Mouse (Mus musculus) right cerebral cortex, postnatal 10 days (tissue): ENCODE data around the gene Kat6b.
"Not testable (repeated sequence)": the region's sequence is repeated elsewhere in the genome, so short reads cannot be mapped to it uniquely, and the experiment has no call there.

Source experiments
- DNase-seq, 2 experiments: peaks; one replicate each; pipeline ENCODE4 v3.0.0; 2021; ENCODE audit warnings: low spot score in 2 of 2

Gene Kat6b

DNA sequence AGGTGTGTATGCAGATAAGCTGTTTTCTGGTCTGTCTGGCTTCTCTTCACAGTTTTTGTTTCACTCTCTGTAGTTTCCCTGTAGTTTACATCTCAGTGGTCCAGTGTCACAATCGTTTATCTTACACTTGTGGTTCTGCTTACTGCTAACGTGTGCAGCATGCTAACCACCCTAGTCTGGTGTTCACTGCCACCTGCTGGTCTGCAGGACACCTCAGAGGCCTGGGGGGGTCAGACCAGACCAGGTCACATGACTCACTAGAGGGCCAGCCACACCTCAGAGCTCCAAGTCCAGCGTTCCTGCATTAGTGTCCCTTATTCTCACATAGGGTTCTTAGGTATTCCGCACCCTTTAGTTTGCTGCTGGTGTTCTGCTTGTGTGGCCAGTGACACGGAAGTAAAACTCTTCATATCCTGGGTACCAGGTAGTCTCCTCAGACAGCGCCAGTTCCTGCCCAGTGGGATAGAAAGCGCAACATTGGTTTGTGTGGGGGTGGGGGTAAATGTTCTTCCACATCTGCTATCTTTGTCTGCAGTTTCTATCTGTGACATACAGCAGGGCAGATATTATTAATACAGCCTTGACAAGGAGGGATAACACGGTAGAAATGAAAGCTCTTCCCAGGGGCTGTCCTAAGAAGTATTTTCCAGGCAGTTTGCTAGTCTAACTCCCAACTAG is 181.4 kb downstream of the Kat6b start:
- no peak for DNase-seq

- peak in 1 of 2 experiments; percentile 65 for DNase-seq
These were observed 188.0 kb downstream of the Kat6b start for GRCm38 (mm10) chr14:21669218-21669617.

- no peak for DNase-seq
These were observed 188.6 kb downstream of the Kat6b start for GRCm38 (mm10) chr14:21669633-21670421.

DNA sequence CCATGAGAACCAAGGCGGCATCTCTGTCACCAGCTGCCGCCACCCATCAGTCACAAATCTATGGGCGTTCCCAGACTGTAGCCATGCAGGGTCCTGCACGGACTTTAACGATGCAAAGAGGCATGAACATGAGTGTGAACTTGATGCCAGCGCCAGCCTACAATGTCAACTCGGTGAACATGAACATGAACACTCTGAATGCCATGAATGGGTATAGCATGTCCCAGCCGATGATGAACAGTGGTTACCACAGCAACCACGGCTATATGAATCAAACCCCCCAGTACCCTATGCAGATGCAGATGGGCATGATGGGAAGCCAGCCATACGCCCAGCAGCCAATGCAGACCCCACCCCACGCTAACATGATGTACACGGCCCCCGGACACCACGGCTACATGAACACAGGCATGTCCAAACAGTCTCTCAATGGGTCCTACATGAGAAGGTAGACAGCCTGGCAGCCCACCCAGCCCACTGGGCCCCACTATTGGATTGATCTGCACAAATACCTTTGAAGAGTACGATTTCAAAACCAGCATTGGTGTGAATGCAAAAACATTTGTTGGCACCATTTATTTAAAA is 189.3 kb downstream of the Kat6b start:
- DNase-seq: not testable (repeated sequence)

GRCm38 (mm10) chr14:21673100-21673499 is 191.9 kb downstream of the Kat6b start:
- no peak for DNase-seq

- no peak for DNase-seq
These were observed 193.2 kb downstream of the Kat6b start for GRCm38 (mm10) chr14:21674471-21674870.

GRCm38 (mm10) chr14:21676223-21676622 is 195.0 kb downstream of the Kat6b start:
- DNase-seq: no peak

- DNase-seq: peak in 1 of 2 experiments; percentile 62
These were observed 197.5 kb downstream of the Kat6b start for GRCm38 (mm10) chr14:21678509-21679285.

DNA sequence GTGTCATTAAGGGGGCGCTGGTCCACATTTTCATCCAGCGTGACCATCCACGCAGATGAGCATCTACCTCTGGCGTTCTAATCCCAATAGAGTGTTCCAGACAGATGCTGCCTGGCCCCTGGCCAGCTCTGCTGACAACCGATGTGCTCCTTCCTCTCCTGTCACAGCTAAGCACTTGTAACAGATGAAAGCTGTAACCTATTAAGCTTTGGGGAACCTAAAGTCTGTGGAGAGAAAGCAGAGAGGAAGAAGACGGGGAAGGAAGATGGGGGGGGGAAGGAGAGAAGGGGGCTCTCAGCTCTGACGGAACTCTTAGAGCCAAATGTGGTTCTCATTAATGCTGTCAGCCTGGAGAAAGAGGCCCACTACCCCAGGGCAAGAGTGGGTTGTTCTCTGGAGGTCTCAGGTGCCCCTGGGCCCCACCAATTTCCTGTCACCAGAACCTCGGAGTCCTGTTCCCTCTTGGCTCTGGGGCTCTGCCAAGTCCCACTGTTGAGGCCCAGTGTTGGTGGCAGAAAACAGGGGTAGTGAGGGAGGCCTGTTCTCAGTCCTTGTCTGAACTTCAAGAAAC is 198.5 kb downstream of the Kat6b start:
- peak in 1 of 2 experiments; percentile 61 for DNase-seq

GRCm38 (mm10) chr14:21682681-21683129 is 201.5 kb downstream of the Kat6b start:
- no peak for DNase-seq

DNA sequence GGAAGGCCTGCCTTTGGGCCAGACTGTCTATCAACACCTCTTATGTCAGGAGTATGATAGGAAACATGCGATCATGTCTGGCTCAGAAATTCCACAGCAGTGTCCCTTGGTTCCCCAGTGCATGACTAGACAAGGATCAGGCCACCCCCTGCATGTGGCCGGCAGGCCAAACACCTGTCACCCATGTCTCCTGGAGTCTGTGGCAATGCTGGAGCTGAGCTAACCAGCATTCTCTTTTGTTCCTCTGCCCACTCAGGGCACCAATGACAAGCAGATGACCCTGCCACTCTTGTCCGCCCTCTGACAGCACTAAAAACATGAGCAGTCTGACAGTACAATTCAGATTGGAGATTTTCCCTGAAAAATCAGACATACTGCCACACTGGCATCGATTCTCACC is 202.6 kb downstream of the Kat6b start:
- no peak for DNase-seq

DNA sequence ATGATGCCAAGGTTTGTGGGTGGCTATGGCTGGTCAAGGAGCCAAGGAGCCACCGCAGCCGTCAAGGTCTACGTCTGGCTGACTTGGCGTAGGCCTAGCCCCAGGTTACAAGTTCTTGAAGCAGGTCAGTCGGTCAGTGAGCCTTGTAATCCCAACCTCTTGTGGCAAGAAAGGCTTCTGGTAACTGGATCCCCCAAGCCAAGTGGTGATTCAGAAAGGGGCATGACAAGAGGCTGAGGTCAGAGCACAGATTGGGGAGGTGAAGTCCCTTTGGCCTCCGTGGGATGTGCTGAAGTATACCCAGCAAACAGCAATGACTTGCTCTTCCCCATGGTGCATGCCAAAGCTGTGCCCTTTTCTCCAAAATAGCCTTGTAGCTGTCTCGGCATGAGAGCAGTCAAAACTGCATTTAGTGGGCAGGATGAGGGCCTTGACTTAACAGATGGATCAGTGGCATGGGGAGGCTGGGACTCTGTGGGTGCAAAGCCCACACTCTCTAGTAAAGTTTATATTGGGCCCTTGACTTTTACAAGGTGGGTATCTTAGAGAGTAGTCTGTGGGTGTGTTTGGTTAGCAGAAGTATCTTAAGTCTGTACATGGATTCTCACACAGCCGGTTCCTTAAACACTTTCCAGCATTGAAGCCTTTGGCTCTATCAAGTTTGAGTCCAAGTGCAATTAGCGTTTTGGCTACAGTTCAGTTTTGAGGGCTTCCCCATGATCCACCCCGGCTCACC is 204.3 kb downstream of the Kat6b start:
- DNase-seq: no peak

GRCm38 (mm10) chr14:21686376-21687279 is 205.4 kb downstream of the Kat6b start:
- DNase-seq: no peak

- DNase-seq: no peak
These were observed 209.8 kb downstream of the Kat6b start for GRCm38 (mm10) chr14:21691070-21691469.

DNA sequence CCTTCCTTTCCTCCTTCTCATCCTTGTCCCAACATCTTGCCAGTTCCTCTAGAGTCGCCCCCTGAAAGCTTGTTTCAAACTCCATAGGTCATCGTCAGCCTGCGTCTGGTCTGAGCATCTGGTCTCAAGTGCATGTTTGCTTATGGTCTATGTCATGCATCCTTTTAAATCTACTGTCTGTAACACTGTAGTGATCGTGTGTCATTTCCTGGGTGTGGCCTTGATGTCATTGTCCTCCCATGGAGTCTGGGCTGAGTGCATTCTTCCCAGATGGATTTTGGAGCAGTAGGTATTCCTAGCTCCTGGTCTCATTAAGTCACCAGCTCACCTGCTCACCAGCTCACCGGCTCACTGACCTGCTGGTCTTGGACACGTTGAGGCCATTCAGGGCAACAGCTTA is 213.8 kb downstream of the Kat6b start:
- DNase-seq: no peak

DNA sequence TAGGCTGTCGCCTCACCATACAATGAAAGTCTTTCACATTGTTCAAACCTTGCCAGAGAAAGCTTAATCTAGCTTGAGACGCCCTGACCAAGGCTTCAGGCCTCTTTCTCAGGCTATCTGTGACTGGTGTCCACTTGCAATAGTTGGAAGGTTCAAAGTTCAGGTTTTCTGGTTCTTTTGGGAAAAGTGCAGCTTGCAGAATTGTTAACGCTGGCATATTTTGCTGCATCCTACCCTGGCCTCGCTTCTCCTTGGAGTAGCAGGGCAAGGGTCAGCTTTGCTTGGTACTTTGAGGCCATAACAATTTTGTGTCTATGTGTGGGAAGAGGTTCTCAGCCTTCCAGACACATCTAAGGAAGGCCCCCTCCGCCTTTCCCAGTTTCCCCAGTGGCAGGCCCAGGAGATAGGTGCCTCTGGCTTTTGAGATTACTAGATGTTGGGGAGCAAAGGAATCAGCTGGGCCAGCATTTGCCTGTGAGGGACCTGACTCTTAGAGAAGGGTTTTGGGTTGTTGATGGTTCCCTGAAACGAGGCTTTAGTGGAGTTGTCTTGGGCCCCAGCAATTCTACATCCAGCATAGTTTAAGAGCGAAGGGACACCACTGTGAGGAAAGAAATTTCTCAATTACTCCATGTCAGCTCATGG is 215.1 kb downstream of the Kat6b start:
- no peak for DNase-seq

- DNase-seq: no peak
These were observed 221.5 kb downstream of the Kat6b start for GRCm38 (mm10) chr14:21702691-21703090.

DNA sequence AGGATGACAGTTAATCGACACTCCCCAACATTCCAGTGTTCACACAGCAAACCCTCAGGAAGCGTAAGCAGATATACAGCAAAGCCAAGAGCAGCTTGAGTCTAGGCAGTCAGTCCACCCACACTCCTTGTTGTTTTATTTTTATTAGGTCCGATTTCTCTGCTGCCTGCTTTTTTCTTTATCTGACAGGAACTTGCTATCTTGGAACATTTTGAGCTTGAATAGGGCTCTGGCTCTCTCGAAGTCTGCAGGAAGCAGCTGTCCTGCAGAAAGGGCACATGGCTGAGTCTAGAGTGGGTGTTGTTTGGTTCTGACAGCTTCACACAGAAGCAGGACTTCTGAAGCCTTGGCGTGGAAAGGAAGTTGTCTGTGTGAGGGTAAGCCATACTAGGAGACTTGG is 222.0 kb downstream of the Kat6b start:
- DNase-seq: no peak

DNA sequence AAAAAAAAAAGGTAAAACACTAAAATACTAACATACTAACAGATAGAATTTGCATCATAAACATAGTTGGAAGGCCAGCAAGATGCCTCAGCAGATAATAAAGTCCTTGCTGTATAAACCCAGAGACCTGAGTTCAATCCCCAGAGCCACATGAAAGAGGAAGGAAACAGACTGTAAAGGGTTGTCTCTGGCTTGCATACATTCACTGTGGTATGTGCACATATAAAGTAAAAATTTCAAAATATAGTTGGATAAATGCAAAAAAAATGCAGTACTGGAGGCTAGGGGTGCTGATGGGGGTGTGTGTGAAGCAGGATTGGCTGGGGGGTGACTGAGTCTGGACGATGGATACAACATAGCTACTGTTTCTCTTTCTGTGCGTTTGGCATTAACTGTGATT is 224.2 kb downstream of the Kat6b start:
- DNase-seq: no peak
